Mouse (Mus musculus) liver, embryonic 12.5 days (tissue): ENCODE results near the gene Wnt7a. TPM values are rescaled to one million over a fixed set of nuclear protein-coding genes. Genes with fewer than 3 reads are reported as not detected.

ENCODE experiments used
- ATAC-seq: fragments of 200-750 bp; cut with Nextera tagmentation; 2 replicates; pipeline ENCODE4 v1.8.0; 2017; ENCODE audit warnings: moderate number of reproducible peaks, mild to moderate bottlenecking, moderate library complexity
- H3K27ac ChIP-seq: fragments of 300-500 bp; sonication (generic); 2 replicates; pipeline ENCODE4 v1.5.1; 2016; ENCODE audit warnings: mild to moderate bottlenecking
- H3K27me3 ChIP-seq: fragments of 300-500 bp; sonication (generic); replicated peaks from 2 replicates; pipeline ENCODE4 v1.6.1; 2016; ENCODE audit warnings: mild to moderate bottlenecking, moderate library complexity
- H3K36me3 ChIP-seq: fragments of 300-500 bp; sonication (generic); 2 replicates; pipeline ENCODE4 v1.6.1; 2016; ENCODE audit warnings: mild to moderate bottlenecking, moderate library complexity
- H3K4me1 ChIP-seq: fragments of 300-500 bp; sonication (generic); 2 replicates; pipeline ENCODE4 v1.6.1; 2016
- H3K4me2 ChIP-seq: fragments of 300-500 bp; sonication (generic); 2 replicates; pipeline ENCODE4 v1.6.1; 2016; ENCODE audit warnings: mild to moderate bottlenecking, moderate library complexity
- H3K4me3 ChIP-seq: fragments of 300-500 bp; sonication (generic); 2 replicates; pipeline ENCODE4 v1.5.1; 2016; ENCODE audit warnings: mild to moderate bottlenecking, moderate library complexity
- H3K9ac ChIP-seq: fragments of 300-500 bp; sonication (generic); 2 replicates; pipeline ENCODE4 v1.6.1; 2016; ENCODE audit warnings: mild to moderate bottlenecking, moderate library complexity
- H3K9me3 ChIP-seq: fragments of 300-500 bp; sonication (generic); replicated peaks from 2 replicates; pipeline ENCODE4 v1.6.1; 2016; ENCODE audit warnings: mild to moderate bottlenecking, moderate library complexity
- WGBS: fragments of 180-500 bp; shearing (Covaris S2); methylation state at CpG from one replicate; pipeline ENCODE4 v1.1.7; 2016; ENCODE audit not compliant: insufficient replicate concordance; 5-methylcytosine and 5-hydroxymethylcytosine counted together
- polyA plus RNA-seq: library from polyadenylated mRNA; unstranded; fragments of >200 nt; fragmentation: Nextera tagmentation; extraction: Ambion mirVana; gene quantifications from 2 replicates; pipeline ENCODE4 v1.2.1, GENCODE M21; 2016

Wnt7a gene
- polyA plus RNA-seq, 1 experiment from 2014 or later: not detected

DNA sequence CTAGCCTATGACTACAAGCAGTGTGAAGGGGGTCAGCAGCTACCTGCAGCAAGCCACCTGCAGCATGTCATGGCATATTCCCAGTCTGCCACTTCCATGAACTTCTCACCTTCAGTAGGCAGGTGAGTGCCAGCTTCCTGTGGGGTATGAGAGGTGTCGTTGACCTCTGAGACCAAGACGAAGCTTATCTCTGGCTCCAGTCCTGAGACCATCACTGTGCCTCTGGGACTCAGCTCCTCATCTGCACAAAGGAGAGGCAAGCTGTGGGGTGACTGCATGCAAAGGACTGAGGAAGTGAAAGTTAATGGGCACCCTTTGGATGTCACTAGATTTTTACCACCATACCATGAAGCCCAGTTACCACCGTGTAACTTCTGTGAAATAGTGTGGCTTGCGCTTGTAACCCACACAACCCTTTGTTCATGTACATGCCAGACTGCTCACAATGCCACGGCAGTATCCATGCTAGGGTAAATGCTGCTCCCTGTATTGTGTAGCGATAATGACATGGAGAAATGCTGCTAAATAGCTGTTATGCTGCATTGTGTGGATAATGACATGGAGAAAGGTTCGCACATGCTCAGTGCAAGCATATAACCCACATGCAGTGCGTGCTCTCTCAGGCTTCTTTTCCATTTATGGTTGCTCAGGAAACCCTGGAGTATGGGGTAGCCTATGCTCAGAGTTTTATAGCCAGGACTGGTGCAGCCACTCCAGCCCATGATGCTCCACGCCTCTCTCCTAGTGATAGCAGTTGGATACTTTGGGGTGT lies 89.0 kb downstream of the Wnt7a start:
- Histone ChIP-seq H3K4me1 (no peaks in the 10 kb centered on the region), H3K4me3 (no peak overlapping the region), H3K9ac (no peak overlapping the region), H3K27me3 (peaks cover 3% of the 10 kb centered on the region; the same call in 1 of the 2 replicates), H3K27ac (no peak overlapping the region), H3K9me3 (no peaks in the 10 kb centered on the region), H3K4me2 (no peak overlapping the region), H3K36me3 (no peaks in the 10 kb centered on the region)
- 70% methylated on average over 9 of the region's 9 CpGs for WGBS
- no peak for ATAC-seq

Other genes starting within 250 kb of the Wnt7a start
- 15.9 and 17.0 TPM in 2 replicates for gene Fbln2, start 198.9 kb downstream of the Wnt7a start, polyA plus RNA-seq
- 26.5 and 31.5 TPM in 2 replicates for gene Chchd4, start 62.2 kb upstream of the Wnt7a start, polyA plus RNA-seq
- 17.3 and 18.2 TPM in 2 replicates for gene Tmem43, start 62.3 kb upstream of the Wnt7a start, polyA plus RNA-seq
- gene Xpc, start 104.5 kb upstream of the Wnt7a start, polyA plus RNA-seq: 7.7 and 8.3 TPM in 2 replicates
- gene Lsm3, start 104.6 kb upstream of the Wnt7a start, polyA plus RNA-seq: 179 and 189 TPM in 2 replicates